Mouse (Mus musculus) heart, postnatal 0 days (tissue): ENCODE data around the gene Unc119b. TPM values are rescaled to one million over a fixed set of nuclear protein-coding genes. Genes with fewer than 3 reads are reported as not detected.
"Not testable (repeated sequence)": the region's sequence is repeated elsewhere in the genome, so short reads cannot be mapped to it uniquely, and the experiment has no call there.

Experiments
- ATAC-seq: fragments of 200-750 bp; cut with Nextera tagmentation; 2 replicates; pipeline ENCODE4 v1.8.0; 2017; ENCODE audit warnings: low read depth, moderate number of reproducible peaks, moderate library complexity; ENCODE audit not compliant: insufficient read depth
- DNase-seq: peaks from one replicate; pipeline ENCODE4 v3.0.0-alpha.2; 2016; ENCODE audit warnings: low spot score
- H3K27ac ChIP-seq: fragments of 300-500 bp; sonication (generic); 2 replicates; pipeline ENCODE4 v1.5.1; 2014; ENCODE audit warnings: low read depth, mild to moderate bottlenecking
- H3K27me3 ChIP-seq: fragments of 300-500 bp; sonication (generic); 2 replicates; pipeline ENCODE4 v1.6.1; 2014; ENCODE audit warnings: low read length, mixed read lengths; ENCODE audit not compliant: control insufficient read depth, insufficient read depth
- H3K36me3 ChIP-seq: fragments of 300-500 bp; sonication (generic); replicated peaks from 2 replicates; pipeline ENCODE4 v1.6.1; 2014; ENCODE audit warnings: low read length, mixed read lengths; ENCODE audit not compliant: control insufficient read depth, insufficient read depth
- H3K4me1 ChIP-seq: fragments of 300-500 bp; sonication (generic); 2 replicates; pipeline ENCODE4 v1.6.1; 2014; ENCODE audit warnings: antibody characterized with exemption; ENCODE audit not compliant: control insufficient read depth, insufficient read depth
- H3K4me2 ChIP-seq: fragments of 300-500 bp; sonication (generic); 2 replicates; pipeline ENCODE4 v1.6.1; 2014; ENCODE audit warnings: low read depth, mild to moderate bottlenecking, low read length, moderate library complexity
- H3K4me3 ChIP-seq: fragments of 300-500 bp; sonication (generic); 2 replicates; pipeline ENCODE4 v1.5.1; 2014; ENCODE audit warnings: low read depth, low read length
- H3K9ac ChIP-seq: fragments of 300-500 bp; sonication (generic); replicated peaks from 2 replicates; pipeline ENCODE4 v1.6.1; 2014; ENCODE audit warnings: low read depth, low read length, mixed read lengths
- H3K9me3 ChIP-seq: fragments of 300-500 bp; sonication (generic); replicated peaks from 2 replicates; pipeline ENCODE4 v1.6.1; 2016; ENCODE audit warnings: low read length; ENCODE audit not compliant: control insufficient read depth
- CTCF ChIP-seq: IDR thresholded peaks from 2 replicates; pipeline ENCODE4 v1.5.1; 2016; ENCODE audit warnings: antibody characterized with exemption, control low read depth, low read depth
- EP300 ChIP-seq: IDR thresholded peaks from 2 replicates; pipeline ENCODE4 v1.6.1; 2016; ENCODE audit warnings: antibody characterized with exemption, low read depth
- WGBS: fragments of 180-500 bp; shearing (Covaris S2); extraction: QIAGEN DNeasy Blood & Tissue Kit; methylation state at CpG from one replicate; pipeline ENCODE4 v1.1.7; 2014; 5-methylcytosine and 5-hydroxymethylcytosine counted together
- polyA plus RNA-seq: library from polyadenylated mRNA; unstranded; fragments of >200 nt; fragmentation: Nextera tagmentation; extraction: Ambion mirVana; gene quantifications from 2 replicates; pipeline ENCODE4 v1.2.1, GENCODE M21; 2015
- total RNA-seq: library from RNA; depleted of rRNA; stranded (reverse); fragments of >200 nt; gene quantifications from 2 replicates; pipeline ENCODE4 v1.2.3, GENCODE M21; 2014; ENCODE audit warnings: low replicate concordance; rRNA removed

Unc119b gene
- total and polyA plus RNA-seq, 2 experiments from 2014 or later: 11.7 to 25.9 TPM

GRCm38 (mm10) chr5:115081636-115082035 is 53.1 kb downstream of the Unc119b start:
- no peak for DNase-seq

DNA sequence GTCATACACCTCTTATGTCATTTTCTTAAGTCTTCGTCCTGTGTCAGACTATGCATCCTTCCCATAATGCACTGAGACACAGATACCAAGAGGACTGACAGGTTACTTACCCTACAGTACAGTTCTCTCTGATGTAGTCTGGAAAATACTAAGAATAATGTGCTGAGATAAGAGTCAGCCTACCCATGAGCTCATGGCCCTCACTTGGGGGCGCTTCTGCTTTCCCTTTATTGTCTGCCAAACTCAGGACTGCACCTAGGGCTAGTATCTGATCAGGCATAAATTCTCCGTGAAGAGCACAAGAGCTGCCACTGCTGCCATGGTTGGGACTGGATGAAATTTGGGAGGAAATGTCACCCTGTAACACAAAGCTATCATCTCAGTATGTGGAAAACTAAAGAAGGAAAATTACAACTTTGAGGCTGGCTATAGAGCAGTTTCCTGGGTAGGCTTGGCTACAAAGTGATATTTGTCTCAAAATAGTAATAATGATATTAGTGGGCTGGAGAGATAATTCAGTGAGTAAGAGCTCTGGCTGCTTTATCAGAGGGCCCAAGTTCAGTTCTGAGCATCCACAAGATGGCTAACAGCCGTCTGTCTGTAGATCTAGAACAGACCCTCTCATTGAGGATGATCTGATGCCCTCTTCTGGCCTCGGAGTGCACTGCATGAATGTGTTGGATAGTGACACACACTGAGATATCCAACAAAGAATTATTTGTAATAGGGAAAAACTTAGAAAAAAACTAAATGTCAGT is 58.5 kb downstream of the Unc119b start:
- Histone ChIP-seq H3K4me2 (no peak overlapping the region), H3K9ac (no peak overlapping the region), H3K4me1 (peaks cover 11% of the 10 kb centered on the region), H3K4me3 (no peak overlapping the region), H3K27ac (no peak overlapping the region), H3K9me3 (no peaks in the 10 kb centered on the region), H3K27me3 (no peaks in the 10 kb centered on the region), H3K36me3 (peaks cover 9% of the 10 kb centered on the region; the same call in 1 of the 2 replicates)
- DNase-seq (peak; percentile 26), ATAC-seq (no peak)
- 49% methylated on average over 5 of the region's 5 CpGs for WGBS
- TF ChIP-seq EP300 (no peak), CTCF (peak; percentile 75)

More at GRCm38 (mm10) chr5:115081636-115082035, 53.1 kb downstream of the Unc119b start:
- Histone ChIP-seq H3K27me3 (no peaks in the 10 kb centered on the region), H3K4me1 (no peaks in the 10 kb centered on the region), H3K9ac (no peak overlapping the region), H3K27ac (no peak overlapping the region), H3K4me2 (no peak overlapping the region), H3K9me3 (no peaks in the 10 kb centered on the region), H3K36me3 (peaks cover 43% of the 10 kb centered on the region), H3K4me3 (no peak overlapping the region)
- no peak for ATAC-seq
- TF ChIP-seq EP300: no peak
- TF ChIP-seq CTCF: no peak
- 83% methylated on average over 5 of the region's 5 CpGs for WGBS

- no peak overlapping the region for H3K4me2 ChIP-seq
- H3K9me3 ChIP-seq: no peaks in the 10 kb centered on the region
- peaks cover 9% of the 10 kb centered on the region; the same call in 1 of the 2 replicates for H3K36me3 ChIP-seq
- DNase-seq (no peak), ATAC-seq (no peak)
- no peak overlapping the region for H3K9ac ChIP-seq
- H3K27ac ChIP-seq: no peak overlapping the region
- WGBS: 68% methylated on average over 4 of the region's 4 CpGs
- H3K4me1 ChIP-seq: peaks cover 14% of the 10 kb centered on the region
- TF ChIP-seq CTCF (no peak), EP300 (no peak)
- H3K4me3 ChIP-seq: no peak overlapping the region
- H3K27me3 ChIP-seq: no peaks in the 10 kb centered on the region
Measured at GRCm38 (mm10) chr5:115074749-115075148, 60.0 kb downstream of the Unc119b start.

GRCm38 (mm10) chr5:115073306-115073705 is 61.5 kb downstream of the Unc119b start:
- 81% methylated on average over 8 of the region's 8 CpGs for WGBS
- H3K27me3 ChIP-seq, DNase-seq, H3K36me3 ChIP-seq, H3K27ac ChIP-seq, H3K4me3 ChIP-seq, H3K9me3 ChIP-seq, ATAC-seq, H3K4me2 ChIP-seq, H3K9ac ChIP-seq: not testable (repeated sequence)
- peaks cover 17% of the 10 kb centered on the region for H3K4me1 ChIP-seq

Other genes with a start within 250 kb of the Unc119b start
- gene Oasl2, start 238.0 kb downstream of the Unc119b start, total RNA-seq: 11.4 and 14.9 TPM in 2 replicates
- gene Oasl2, start 238.0 kb downstream of the Unc119b start, polyA plus RNA-seq: 6.5 and 9.2 TPM in 2 replicates
- 5.6 and 9.4 TPM in 2 replicates for gene Oasl1, start 211.7 kb downstream of the Unc119b start, total RNA-seq
- 0.68 and 0.69 TPM in 2 replicates for gene Oasl1, start 211.7 kb downstream of the Unc119b start, polyA plus RNA-seq
- 7.3 and 16.0 TPM in 2 replicates for gene 2210016L21Rik, start 192.8 kb downstream of the Unc119b start, total RNA-seq
- 32.2 and 32.6 TPM in 2 replicates for gene 2210016L21Rik, start 192.8 kb downstream of the Unc119b start, polyA plus RNA-seq
- not detected in 2 replicates for gene Hnf1a, start 163.9 kb downstream of the Unc119b start, total RNA-seq
- not detected in 2 replicates for gene Hnf1a, start 163.9 kb downstream of the Unc119b start, polyA plus RNA-seq
- 65.6 and 68.7 TPM in 2 replicates for gene Sppl3, start 123.8 kb downstream of the Unc119b start, total RNA-seq
- gene Sppl3, start 123.8 kb downstream of the Unc119b start, polyA plus RNA-seq: 6.8 and 7.2 TPM in 2 replicates
- gene Gm10401, start 36.7 kb downstream of the Unc119b start, total RNA-seq: not detected in 2 replicates
- 13.3 and 14.4 TPM in 2 replicates for gene Gm10401, start 36.7 kb downstream of the Unc119b start, polyA plus RNA-seq
- gene Acads, start 15.6 kb downstream of the Unc119b start, total RNA-seq: 266 and 288 TPM in 2 replicates
- 208 and 211 TPM in 2 replicates for gene Acads, start 15.6 kb downstream of the Unc119b start, polyA plus RNA-seq
- gene Mlec, start 23.2 kb upstream of the Unc119b start, total RNA-seq: 68.4 and 74.8 TPM in 2 replicates
- 20.4 and 21.1 TPM in 2 replicates for gene Mlec, start 23.2 kb upstream of the Unc119b start, polyA plus RNA-seq
- 0.39 and 4.1 TPM in 2 replicates for gene Cabp1, start 59.4 kb upstream of the Unc119b start, total RNA-seq
- 0.78 and 0.96 TPM in 2 replicates for gene Cabp1, start 59.4 kb upstream of the Unc119b start, polyA plus RNA-seq
- gene Pop5, start 100.9 kb upstream of the Unc119b start, total RNA-seq: 41.1 and 71.6 TPM in 2 replicates
- gene Pop5, start 100.9 kb upstream of the Unc119b start, polyA plus RNA-seq: 57.9 and 65.9 TPM in 2 replicates
- 76.0 and 82.4 TPM in 2 replicates for gene Rnf10, start 137.9 kb upstream of the Unc119b start, total RNA-seq
- 104 and 105 TPM in 2 replicates for gene Rnf10, start 137.9 kb upstream of the Unc119b start, polyA plus RNA-seq
- gene Coq5, start 144.7 kb upstream of the Unc119b start, total RNA-seq: 74.1 and 82.7 TPM in 2 replicates
- 111 and 116 TPM in 2 replicates for gene Coq5, start 144.7 kb upstream of the Unc119b start, polyA plus RNA-seq
- gene Dynll1, start 166.0 kb upstream of the Unc119b start, total RNA-seq: 164 and 224 TPM in 2 replicates
- gene Dynll1, start 166.0 kb upstream of the Unc119b start, polyA plus RNA-seq: 615 and 804 TPM in 2 replicates
- gene Srsf9, start 192.2 kb upstream of the Unc119b start, total RNA-seq: 21.3 and 41.1 TPM in 2 replicates
- gene Srsf9, start 192.2 kb upstream of the Unc119b start, polyA plus RNA-seq: 62.9 and 67.5 TPM in 2 replicates
- gene Gatc, start 206.2 kb upstream of the Unc119b start, total RNA-seq: 10.4 and 19.4 TPM in 2 replicates
- 14.8 and 15.1 TPM in 2 replicates for gene Gatc, start 206.2 kb upstream of the Unc119b start, polyA plus RNA-seq
- gene Triap1, start 206.2 kb upstream of the Unc119b start, total RNA-seq: 13.0 and 27.2 TPM in 2 replicates
- gene Triap1, start 206.2 kb upstream of the Unc119b start, polyA plus RNA-seq: 39.2 and 42.3 TPM in 2 replicates
- 1,673 and 1,690 TPM in 2 replicates for gene Cox6a1, start 214.0 kb upstream of the Unc119b start, total RNA-seq
- gene Cox6a1, start 214.0 kb upstream of the Unc119b start, polyA plus RNA-seq: 2,126 and 2,128 TPM in 2 replicates